Mouse (Mus musculus) frontal cortex, adult 2 months (tissue): ENCODE results near the gene 1700029H14Rik. TPM values are rescaled to one million over a fixed set of nuclear protein-coding genes. Genes with fewer than 3 reads are reported as not detected.

ENCODE experiments used
- DNase-seq, 2 experiments: peaks; one replicate each; pipeline ENCODE4 v3.0.0; 2022; ENCODE audit warnings: low spot score in 1 of 2; ENCODE audit errors: extremely low spot score in 1 of 2
- polyA plus RNA-seq: library from polyadenylated mRNA; depleted of rRNA; stranded (reverse); fragments of >200 nt; gene quantifications from 2 replicates; pipeline ENCODE4 v1.2.3, GENCODE M21; 2012; rRNA removed

The 1700029H14Rik gene
- 0.14 TPM in 1 of 2 replicates, not detected in the other for polyA plus RNA-seq

- no peak for DNase-seq
Measured at GRCm38 (mm10) chr8:13562118-13562517, at the start of gene 1700029H14Rik. 1700029H14Rik (minus strand) TSS chr8:13562461.

GRCm38 (mm10) chr8:13611702-13612101, 49.4 kb upstream of the 1700029H14Rik start:
- peak in 1 of 2 experiments; percentile 73 for DNase-seq

- DNase-seq, result no peak
Measured at GRCm38 (mm10) chr8:13609971-13610370, 47.7 kb upstream of the 1700029H14Rik start.

GRCm38 (mm10) chr8:13608946-13609345, 46.7 kb upstream of the 1700029H14Rik start:
- no peak for DNase-seq

- DNase-seq, result no peak
Measured at GRCm38 (mm10) chr8:13605920-13606480, 43.7 kb upstream of the 1700029H14Rik start.

- DNase-seq, result no peak
Measured at GRCm38 (mm10) chr8:13602621-13603020, 40.4 kb upstream of the 1700029H14Rik start.

GRCm38 (mm10) chr8:13601166-13601565, 38.9 kb upstream of the 1700029H14Rik start:
- no peak for DNase-seq

- no peak for DNase-seq
Measured at GRCm38 (mm10) chr8:13600716-13601115, 38.5 kb upstream of the 1700029H14Rik start.

- no peak for DNase-seq
Measured at GRCm38 (mm10) chr8:13600204-13600603, 37.9 kb upstream of the 1700029H14Rik start.

- DNase-seq, result no peak
Measured at GRCm38 (mm10) chr8:13597777-13598176, 35.5 kb upstream of the 1700029H14Rik start.

- no peak for DNase-seq
Measured at GRCm38 (mm10) chr8:13595861-13596260, 33.6 kb upstream of the 1700029H14Rik start.

- no peak for DNase-seq
Measured at GRCm38 (mm10) chr8:13594884-13595323, 32.6 kb upstream of the 1700029H14Rik start.

GRCm38 (mm10) chr8:13593340-13593739, 31.1 kb upstream of the 1700029H14Rik start:
- no peak for DNase-seq

- DNase-seq, result no peak
Measured at GRCm38 (mm10) chr8:13591246-13591645, 29.0 kb upstream of the 1700029H14Rik start.

- no peak for DNase-seq
Measured at GRCm38 (mm10) chr8:13589071-13589470, 26.8 kb upstream of the 1700029H14Rik start.

- DNase-seq, result no peak
Measured at GRCm38 (mm10) chr8:13584652-13585051, 22.4 kb upstream of the 1700029H14Rik start.

GRCm38 (mm10) chr8:13577869-13578268, 15.6 kb upstream of the 1700029H14Rik start:
- no peak for DNase-seq

- DNase-seq, result peak in 1 of 2 experiments; percentile 59
Measured at GRCm38 (mm10) chr8:13571999-13572398, 9.7 kb upstream of the 1700029H14Rik start.

GRCm38 (mm10) chr8:13557526-13557925, 4.7 kb downstream of the 1700029H14Rik start:
- DNase-seq, result peak in 1 of 2 experiments; percentile 45

- no peak for DNase-seq
Measured at GRCm38 (mm10) chr8:13551574-13551830, 10.8 kb downstream of the 1700029H14Rik start.

- peak; percentile 95 to 97 for DNase-seq
Measured at GRCm38 (mm10) chr8:13550718-13551573, 11.3 kb downstream of the 1700029H14Rik start.

GRCm38 (mm10) chr8:13548831-13549230, 13.4 kb downstream of the 1700029H14Rik start:
- peak in 1 of 2 experiments; percentile 69 for DNase-seq
